Mouse (Mus musculus): ENCODE data around the gene Shmt1. TPM values are rescaled to one million over a fixed set of nuclear protein-coding genes. Genes with fewer than 3 reads are reported as not detected.

The Shmt1 gene
- total RNA-seq, 1 experiment from 2014 or later: 7.1 TPM

DNA sequence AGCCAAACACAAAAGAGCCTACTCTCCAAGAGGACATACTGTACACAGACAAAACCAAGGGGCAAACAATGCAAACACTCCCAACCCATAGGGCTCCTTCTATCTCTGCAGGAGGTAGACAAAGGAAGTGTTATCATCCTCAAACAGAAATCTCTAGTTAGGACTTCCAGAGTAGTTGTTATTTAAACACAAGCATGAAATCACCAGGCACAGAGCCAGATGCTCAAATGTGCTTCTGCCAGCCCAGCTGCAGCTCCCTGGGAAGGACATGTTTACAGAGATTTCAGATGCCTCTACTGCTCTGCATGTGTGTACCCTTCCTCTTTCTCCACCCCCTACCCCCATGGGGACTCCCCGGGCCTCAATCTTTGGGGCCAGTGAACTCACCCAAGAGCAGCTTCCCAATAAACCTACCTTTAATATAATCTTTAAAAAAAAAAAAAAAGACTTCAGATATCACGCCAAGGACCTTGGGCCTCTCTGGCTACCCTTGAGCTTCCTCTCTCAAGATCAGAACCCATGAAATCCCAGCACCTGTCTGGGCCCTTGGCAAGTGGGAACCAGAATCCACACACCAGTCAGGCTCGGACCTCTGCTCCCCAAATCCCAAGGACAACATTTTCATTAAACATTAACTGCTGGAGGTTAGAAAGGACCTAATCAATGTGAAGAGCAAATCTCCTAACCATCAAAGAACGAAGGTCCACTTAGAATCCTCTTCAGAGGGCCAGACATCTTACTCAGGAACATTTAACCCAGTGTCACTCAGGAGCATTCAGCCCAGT is 3.0 kb downstream of the Shmt1 start:
- ATAC-seq (replicated peaks; ENCODE audit: insufficient number of reproducible peaks, low FRiP score, low TSS enrichment, poor library complexity, severe bottlenecking): no peak

GRCm38 (mm10) chr11:60800892-60801291 is 10.6 kb downstream of the Shmt1 start:
- no peak for ATAC-seq (replicated peaks; ENCODE audit: insufficient number of reproducible peaks, low FRiP score, low TSS enrichment, poor library complexity, severe bottlenecking)

GRCm38 (mm10) chr11:60799977-60800376 is 11.5 kb downstream of the Shmt1 start:
- no peak for ATAC-seq (replicated peaks; ENCODE audit: insufficient number of reproducible peaks, low FRiP score, low TSS enrichment, poor library complexity, severe bottlenecking)

DNA sequence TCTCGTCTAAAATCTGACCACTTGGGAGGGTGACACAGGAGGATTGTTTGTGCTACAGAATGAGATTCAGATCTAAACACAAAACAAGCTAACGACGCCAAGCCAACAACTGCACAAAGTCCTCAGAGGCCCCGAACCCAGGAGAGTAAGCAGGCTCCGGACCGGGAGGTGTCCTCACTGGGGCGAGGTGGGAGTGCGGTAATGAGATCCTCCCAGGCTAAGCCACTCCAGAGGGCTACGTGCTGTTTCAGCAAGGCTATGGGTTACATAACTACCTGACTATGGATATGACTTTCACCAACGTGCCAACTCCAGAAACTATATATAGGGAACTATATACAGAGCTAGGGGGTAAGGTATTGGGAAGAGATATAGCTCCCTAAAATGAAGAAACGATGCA is 15.2 kb downstream of the Shmt1 start:
- no peak for ATAC-seq (replicated peaks; ENCODE audit: insufficient number of reproducible peaks, low FRiP score, low TSS enrichment, poor library complexity, severe bottlenecking)

DNA sequence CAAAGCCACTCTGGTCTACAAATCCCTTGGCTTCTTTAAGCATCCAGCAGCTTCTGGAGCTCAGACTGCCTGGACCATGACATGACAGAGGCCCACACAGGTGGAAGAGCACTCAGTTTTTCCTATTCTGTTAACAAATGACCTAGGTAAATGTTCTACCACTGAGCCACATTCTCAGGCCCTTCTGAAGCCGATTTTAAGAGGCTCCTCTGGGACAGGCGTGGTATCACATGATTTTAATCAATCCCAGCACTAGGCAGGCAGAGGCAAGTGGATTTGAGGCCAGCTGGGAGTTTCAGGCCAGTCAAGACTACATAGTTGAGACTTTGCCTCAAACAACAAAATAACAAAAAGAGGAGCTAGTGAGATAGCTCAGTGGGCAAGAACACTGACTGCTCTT is 21.0 kb downstream of the Shmt1 start:
- ATAC-seq (replicated peaks; ENCODE audit: insufficient number of reproducible peaks, low FRiP score, low TSS enrichment, poor library complexity, severe bottlenecking): no peak

GRCm38 (mm10) chr11:60787595-60787994 is 23.9 kb downstream of the Shmt1 start:
- no peak for ATAC-seq (replicated peaks; ENCODE audit: insufficient number of reproducible peaks, low FRiP score, low TSS enrichment, poor library complexity, severe bottlenecking)

GRCm38 (mm10) chr11:60784179-60784922 is 27.2 kb downstream of the Shmt1 start:
- no peak for ATAC-seq (replicated peaks; ENCODE audit: insufficient number of reproducible peaks, low FRiP score, low TSS enrichment, poor library complexity, severe bottlenecking)

DNA sequence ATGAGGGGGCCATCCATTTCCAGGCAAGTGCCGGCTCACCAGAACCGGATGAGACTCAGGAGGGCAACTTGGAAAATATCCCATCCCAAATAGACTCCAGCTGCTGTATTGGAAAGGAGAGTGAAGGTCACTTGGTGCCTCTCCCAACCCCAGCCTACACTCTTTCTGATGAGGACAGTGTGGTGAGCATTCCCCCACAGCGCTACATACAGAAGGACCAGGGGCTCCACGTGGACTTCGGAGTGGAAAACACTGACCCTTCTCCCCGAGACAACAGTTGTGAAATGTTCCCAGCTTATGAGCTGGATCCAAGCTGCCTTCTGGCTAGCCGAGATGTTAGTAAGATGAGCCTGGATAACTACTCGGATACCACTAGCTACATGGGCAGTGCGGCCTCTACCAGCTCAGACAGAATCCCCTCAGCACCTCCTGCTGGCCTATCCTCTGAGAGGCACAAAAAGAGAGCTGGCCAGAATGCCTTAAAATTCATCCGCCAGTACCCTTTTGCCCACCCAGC is 31.8 kb downstream of the Shmt1 start:
- ATAC-seq (replicated peaks; ENCODE audit: insufficient number of reproducible peaks, low FRiP score, low TSS enrichment, poor library complexity, severe bottlenecking): no peak

- no peak for ATAC-seq (replicated peaks; ENCODE audit: insufficient number of reproducible peaks, low FRiP score, low TSS enrichment, poor library complexity, severe bottlenecking)
Measured at GRCm38 (mm10) chr11:60777801-60778370, 33.6 kb downstream of the Shmt1 start.

DNA sequence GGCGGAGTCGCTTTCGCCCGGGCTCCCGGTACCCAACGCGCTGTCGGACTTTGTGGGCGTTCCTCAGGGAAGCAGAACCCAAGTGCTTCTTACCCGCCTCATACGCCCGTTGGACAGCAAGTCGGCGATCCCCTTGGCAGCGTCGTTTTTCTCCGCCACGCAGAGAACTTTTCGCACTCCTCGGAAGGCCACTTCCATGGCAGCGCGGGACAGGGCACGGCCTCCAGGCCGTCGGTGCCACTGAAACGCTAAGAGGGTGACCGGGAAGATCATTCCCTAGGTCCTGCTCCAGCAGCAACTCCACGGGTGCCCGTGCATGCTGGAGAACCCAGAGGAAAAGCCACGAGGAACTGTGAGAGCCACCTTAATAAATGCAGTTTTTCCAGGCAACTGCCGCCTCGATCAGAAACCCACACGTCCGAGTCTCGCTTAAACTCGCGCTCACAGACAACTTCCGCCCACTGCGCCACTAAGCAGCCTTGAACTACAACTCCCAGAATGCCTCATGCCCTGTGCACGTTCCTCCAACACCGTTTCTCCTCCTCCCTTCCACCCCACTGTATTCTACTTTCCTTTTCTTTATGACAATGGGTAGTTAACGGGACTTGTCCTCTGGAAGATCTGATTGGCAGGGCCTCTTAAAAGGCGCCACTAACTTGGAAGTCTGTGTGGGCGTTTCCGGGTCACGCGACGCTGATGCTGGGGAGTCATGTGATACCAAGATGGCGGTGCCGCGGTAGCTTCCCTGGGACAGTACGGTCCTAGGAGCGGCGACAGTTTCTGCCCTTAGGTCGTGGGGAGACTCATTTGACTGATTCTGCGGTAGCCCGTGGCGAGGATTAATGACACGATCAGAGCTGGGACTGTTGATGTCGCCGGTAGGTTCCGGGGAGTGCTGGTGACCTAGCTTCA is 34.4 kb downstream of the Shmt1 start, which contains the start of the genes Top3a and Smcr8:
Gene Top3a (minus strand): TSS at position 537 of the 912 bp plus-strand sequence.
Gene Smcr8 (plus strand): TSS at position 696 of the 912 bp plus-strand sequence.
- ATAC-seq (replicated peaks; ENCODE audit: insufficient number of reproducible peaks, low FRiP score, low TSS enrichment, poor library complexity, severe bottlenecking): peak; percentile 92

GRCm38 (mm10) chr11:60776107-60776828 is 35.2 kb downstream of the Shmt1 start:
- no peak for ATAC-seq (replicated peaks; ENCODE audit: insufficient number of reproducible peaks, low FRiP score, low TSS enrichment, poor library complexity, severe bottlenecking)

DNA sequence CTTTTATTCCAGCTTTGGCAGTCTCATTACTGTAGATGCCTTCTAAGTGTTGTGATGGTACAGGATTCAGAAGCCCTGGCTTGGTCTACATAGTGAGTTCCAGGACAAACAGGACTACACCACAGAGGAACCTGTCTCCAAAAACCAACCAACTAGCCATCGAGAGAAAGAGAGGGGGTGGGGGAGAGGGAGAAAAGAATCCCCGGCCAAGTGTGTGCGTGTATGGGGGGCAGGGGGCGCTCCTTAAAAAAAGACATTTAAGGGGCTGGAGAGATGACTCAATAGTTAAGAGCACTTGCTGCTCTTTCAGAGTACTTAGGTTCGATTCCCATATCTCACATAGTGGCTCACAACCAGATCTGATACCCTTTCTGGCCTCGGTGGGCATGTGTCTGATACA is 35.9 kb downstream of the Shmt1 start:
- ATAC-seq (replicated peaks; ENCODE audit: insufficient number of reproducible peaks, low FRiP score, low TSS enrichment, poor library complexity, severe bottlenecking): no peak

DNA sequence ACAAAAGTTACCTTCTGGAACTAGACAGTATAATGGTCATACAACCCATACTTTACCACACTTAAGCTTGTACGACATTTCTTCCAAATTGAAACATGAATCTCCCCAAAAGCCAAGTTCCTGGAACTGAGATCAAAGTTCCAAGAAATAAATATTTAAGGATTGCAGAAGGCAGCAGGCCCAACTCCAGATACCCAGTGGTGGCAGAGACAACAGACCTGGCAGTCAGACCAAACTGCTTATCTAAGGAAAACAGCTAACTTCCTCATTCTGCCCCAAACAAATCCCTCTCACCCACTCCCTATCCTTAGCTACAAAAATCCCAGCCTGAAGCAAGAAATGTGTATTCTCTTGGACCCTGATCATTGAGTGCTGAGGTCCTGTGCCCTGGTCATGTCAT is 36.7 kb downstream of the Shmt1 start:
- no peak for ATAC-seq (replicated peaks; ENCODE audit: insufficient number of reproducible peaks, low FRiP score, low TSS enrichment, poor library complexity, severe bottlenecking)

DNA sequence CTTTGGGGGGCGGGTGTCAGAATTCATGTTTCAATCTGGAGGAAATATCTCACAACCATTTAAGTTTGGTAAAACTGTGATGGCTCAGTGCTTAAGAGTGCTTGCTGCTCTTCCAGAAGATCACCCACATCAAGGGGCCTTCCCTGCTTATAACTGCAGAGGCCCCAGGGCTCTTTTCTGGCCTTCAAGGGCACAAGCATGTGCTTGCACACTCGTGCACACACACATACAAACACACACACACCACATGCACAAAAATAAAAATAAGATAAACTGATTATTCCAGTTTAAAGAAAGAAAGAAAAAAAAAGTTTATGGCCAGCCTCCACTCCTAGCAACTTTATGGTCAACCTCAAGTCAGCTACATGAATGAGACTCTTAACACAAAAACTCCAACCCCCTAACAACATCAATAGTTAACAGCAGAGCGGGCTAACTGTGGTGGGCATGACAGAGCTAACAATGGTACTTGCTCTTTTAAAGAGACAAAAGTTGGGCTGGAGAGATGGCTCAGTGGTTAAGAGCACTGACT is 37.3 kb downstream of the Shmt1 start:
- ATAC-seq (replicated peaks; ENCODE audit: insufficient number of reproducible peaks, low FRiP score, low TSS enrichment, poor library complexity, severe bottlenecking): no peak

DNA sequence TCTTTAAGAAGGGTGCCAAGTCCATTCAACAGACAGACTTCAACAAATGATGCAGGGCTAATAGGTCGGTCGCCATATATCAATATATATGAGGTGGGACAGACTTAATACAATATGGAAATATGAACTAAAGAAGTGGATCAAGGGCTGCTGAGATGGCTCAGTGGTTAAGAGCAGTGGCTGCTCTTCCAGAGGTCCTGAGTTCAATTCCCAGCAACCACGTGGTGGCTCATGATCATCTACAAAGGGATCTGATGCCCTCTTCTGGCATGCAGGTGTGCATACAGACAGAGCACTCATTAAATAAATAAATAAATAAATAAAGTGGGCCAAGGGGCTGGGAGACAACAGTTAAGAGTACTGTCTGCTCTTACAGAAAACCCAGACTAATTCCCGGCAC is 39.4 kb downstream of the Shmt1 start:
- ATAC-seq (replicated peaks; ENCODE audit: insufficient number of reproducible peaks, low FRiP score, low TSS enrichment, poor library complexity, severe bottlenecking): no peak

GRCm38 (mm10) chr11:60770776-60771175 is 40.7 kb downstream of the Shmt1 start:
- ATAC-seq (replicated peaks; ENCODE audit: insufficient number of reproducible peaks, low FRiP score, low TSS enrichment, poor library complexity, severe bottlenecking): no peak

GRCm38 (mm10) chr11:60769322-60769721 is 42.2 kb downstream of the Shmt1 start:
- peak; percentile 96 for ATAC-seq (replicated peaks; ENCODE audit: insufficient number of reproducible peaks, low FRiP score, low TSS enrichment, poor library complexity, severe bottlenecking)

DNA sequence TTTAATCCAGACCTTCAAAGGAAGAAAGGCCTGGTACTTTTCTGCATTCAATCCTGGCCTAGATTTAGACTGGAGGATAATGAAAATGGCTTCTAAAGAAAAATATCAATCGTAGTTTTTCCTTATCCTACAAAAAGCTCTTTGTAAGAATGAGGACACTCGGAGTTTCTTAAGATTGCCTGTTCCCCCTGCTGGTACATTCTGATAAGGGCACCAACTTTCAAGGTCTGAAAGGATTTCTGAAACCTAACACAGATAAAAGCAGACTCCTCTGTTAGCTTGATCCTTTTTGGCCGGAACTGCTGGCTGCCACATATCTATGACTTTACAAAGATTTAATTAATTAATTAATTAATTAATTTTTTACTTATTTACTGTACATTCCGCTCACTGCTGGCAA is 44.5 kb downstream of the Shmt1 start:
- no peak for ATAC-seq (replicated peaks; ENCODE audit: insufficient number of reproducible peaks, low FRiP score, low TSS enrichment, poor library complexity, severe bottlenecking)
